Comparison of ENCODE assay signal across 7 mouse cellular contexts in the genomic region with DNA sequence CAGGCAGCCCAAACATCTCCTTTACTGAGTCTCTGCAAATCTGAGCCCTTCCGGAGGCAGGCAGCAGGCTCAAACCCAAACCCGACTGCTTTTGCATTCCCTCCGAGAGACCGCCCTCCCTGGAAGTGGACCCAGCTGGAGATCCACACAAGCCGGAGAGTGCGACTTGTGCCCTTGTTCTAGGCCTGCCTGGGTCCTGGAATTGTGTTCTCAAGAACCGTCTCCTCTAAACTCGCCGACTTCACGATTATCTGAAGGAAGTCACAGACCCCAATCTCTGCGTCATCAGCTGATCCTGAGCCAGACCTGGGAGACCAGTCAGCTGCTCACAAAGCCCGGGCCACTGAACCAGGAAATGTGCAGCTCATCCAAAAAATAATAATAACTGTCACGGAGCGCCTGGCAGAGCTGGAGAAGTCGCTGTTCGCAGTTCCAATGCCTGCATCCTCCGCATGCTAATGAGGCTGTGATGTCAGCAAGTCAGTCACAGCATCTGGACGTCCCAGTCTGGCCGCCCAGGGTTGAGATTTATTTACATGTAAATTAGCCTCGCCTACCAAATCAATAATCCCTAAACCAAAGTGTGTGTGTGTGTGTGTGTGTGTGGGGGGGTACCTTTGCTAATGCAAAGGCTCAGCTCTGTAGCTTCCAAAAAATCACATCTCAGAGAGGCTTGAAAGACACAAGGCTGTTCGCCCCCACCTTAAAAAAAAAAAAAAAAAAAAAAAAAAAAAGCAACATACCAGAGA.
DNase-seq lines count a peak whose midpoint lies in the region; ATAC-seq and TF ChIP-seq lines count a peak whose summit lies in the region.

No protein-coding gene starts in this region.

- peak overlapping the region; percentile 39 for H3K9ac ChIP-seq in forebrain, embryonic 15.5 days (replicated peaks)
- H3K9ac ChIP-seq in heart, postnatal 0 days (replicated peaks; ENCODE audit: low read depth, low read length): peak overlapping the region; percentile 49
- no peak overlapping the region; the same call in 1 of the 2 replicates for H3K9ac ChIP-seq in liver, embryonic 11.5 days (ENCODE audit: low read depth, low read length)
- peak overlapping the region; percentile 77 for H3K9ac ChIP-seq in neural tube, embryonic 13.5 days

- peak; percentile 83 for ATAC-seq in forebrain, embryonic 15.5 days (replicated peaks)
- ATAC-seq in heart, postnatal 0 days (ENCODE audit: insufficient read depth, low read depth): peak; percentile 68
- no peak for ATAC-seq in liver, embryonic 11.5 days (replicated peaks; ENCODE audit: low FRiP score)
- peak; percentile 88 for ATAC-seq in neural tube, embryonic 13.5 days (ENCODE audit: low read depth)

- H3K9me3 ChIP-seq in forebrain, embryonic 15.5 days: no peaks in the 10 kb centered on the region
- H3K9me3 ChIP-seq in heart, postnatal 0 days (replicated peaks; ENCODE audit: control insufficient read depth, low read length): no peaks in the 10 kb centered on the region
- H3K9me3 ChIP-seq in liver, embryonic 11.5 days (ENCODE audit: control insufficient read depth, low read length): no peaks in the 10 kb centered on the region
- no peaks in the 10 kb centered on the region for H3K9me3 ChIP-seq in neural tube, embryonic 13.5 days

- TF ChIP-seq EP300 in heart, postnatal 0 days (IDR thresholded peaks at IDR 0.05; ENCODE audit: low read depth): no peak

- peak; percentile 69 to 70 for DNase-seq in cerebellum, adult 2 months
- DNase-seq in heart, postnatal 0 days (ENCODE audit: low spot score): peak; percentile 63
- DNase-seq in kidney, postnatal 25 days: peak; percentile 81 to 85
- DNase-seq in liver, embryonic 11.5 days (ENCODE audit: low spot score): peak; percentile 44
- DNase-seq in urinary bladder, postnatal 10 days (ENCODE audit: low spot score): peak; percentile 16

- 0 out of 2 replicates have a peak, but pooled peaks cover 3% of the 10 kb centered on the region for H3K4me1 ChIP-seq in cerebellum, adult 2 months (ENCODE audit: control insufficient read depth, insufficient read depth, low read length)
- peaks cover 30% of the 10 kb centered on the region for H3K4me1 ChIP-seq in forebrain, embryonic 15.5 days
- peaks cover 9% of the 10 kb centered on the region; the same call in 1 of the 2 replicates for H3K4me1 ChIP-seq in heart, postnatal 0 days (ENCODE audit: control insufficient read depth, insufficient read depth)
- H3K4me1 ChIP-seq in liver, embryonic 11.5 days (replicated peaks; ENCODE audit: control insufficient read depth, insufficient read depth, low read length): no peaks in the 10 kb centered on the region
- peaks cover 57% of the 10 kb centered on the region for H3K4me1 ChIP-seq in neural tube, embryonic 13.5 days (replicated peaks)

- WGBS in cerebellum, adult 2 months: under 1% methylated on average over 21 of the region's 21 CpGs
- WGBS in forebrain, embryonic 15.5 days: under 1% methylated on average over 21 of the region's 21 CpGs
- WGBS in heart, postnatal 0 days: 2% methylated on average over 21 of the region's 21 CpGs
- 1% methylated on average over 21 of the region's 21 CpGs for WGBS in liver, embryonic 11.5 days
- under 1% methylated on average over 21 of the region's 21 CpGs for WGBS in neural tube, embryonic 13.5 days

- peak overlapping the region; percentile 63; the same call in 1 of the 2 replicates for H3K27ac ChIP-seq in cerebellum, adult 2 months (ENCODE audit: insufficient read depth, low read length)
- H3K27ac ChIP-seq in forebrain, embryonic 15.5 days (replicated peaks): peak overlapping the region; percentile 73
- H3K27ac ChIP-seq in heart, postnatal 0 days (ENCODE audit: low read depth): peak overlapping the region; percentile 54
- H3K27ac ChIP-seq in liver, embryonic 11.5 days (ENCODE audit: low read depth, low read length): no peak overlapping the region
- H3K27ac ChIP-seq in neural tube, embryonic 13.5 days (replicated peaks): peak overlapping the region; percentile 90

- H3K27me3 ChIP-seq in cerebellum, adult 2 months (ENCODE audit: control insufficient read depth, insufficient read depth, low read length): no peaks in the 10 kb centered on the region
- H3K27me3 ChIP-seq in forebrain, embryonic 15.5 days: no peaks in the 10 kb centered on the region
- no peaks in the 10 kb centered on the region for H3K27me3 ChIP-seq in heart, postnatal 0 days (ENCODE audit: control insufficient read depth, insufficient read depth, low read length)
- 0 out of 2 replicates have a peak, but pooled peaks cover 5% of the 10 kb centered on the region for H3K27me3 ChIP-seq in liver, embryonic 11.5 days (replicated peaks; ENCODE audit: control insufficient read depth, insufficient read depth, low read length)
- no peaks in the 10 kb centered on the region for H3K27me3 ChIP-seq in neural tube, embryonic 13.5 days

- TF ChIP-seq CTCF in cerebellum, adult 2 months (IDR thresholded peaks at IDR 0.05; ENCODE audit: borderline replicate concordance, insufficient read depth, low read depth, low read length): no peak
- TF ChIP-seq CTCF in heart, postnatal 0 days (IDR thresholded peaks at IDR 0.05; ENCODE audit: low read depth): no peak

- no peak for TF ChIP-seq POLR2A in cerebellum, adult 2 months (IDR thresholded peaks at IDR 0.05; ENCODE audit: borderline replicate concordance, insufficient read depth, low read length)

- H3K36me3 ChIP-seq in forebrain, embryonic 15.5 days: no peaks in the 10 kb centered on the region
- H3K36me3 ChIP-seq in heart, postnatal 0 days (replicated peaks; ENCODE audit: control insufficient read depth, insufficient read depth, low read length): no peaks in the 10 kb centered on the region
- no peaks in the 10 kb centered on the region for H3K36me3 ChIP-seq in liver, embryonic 11.5 days (ENCODE audit: control insufficient read depth, insufficient read depth, low read length)
- no peaks in the 10 kb centered on the region for H3K36me3 ChIP-seq in neural tube, embryonic 13.5 days

- H3K4me2 ChIP-seq in forebrain, embryonic 15.5 days (replicated peaks): peak overlapping the region; percentile 49
- H3K4me2 ChIP-seq in heart, postnatal 0 days (ENCODE audit: low read depth, low read length): peak overlapping the region; percentile 61
- H3K4me2 ChIP-seq in liver, embryonic 11.5 days: peak overlapping the region; percentile 68
- H3K4me2 ChIP-seq in neural tube, embryonic 13.5 days: peak overlapping the region; percentile 68

- H3K4me3 ChIP-seq in cerebellum, adult 2 months (replicated peaks; ENCODE audit: insufficient read depth, low read depth, low read length): peak overlapping the region; percentile 51
- H3K4me3 ChIP-seq in forebrain, embryonic 15.5 days: peak overlapping the region; percentile 40
- peak overlapping the region; percentile 40 for H3K4me3 ChIP-seq in heart, postnatal 0 days (ENCODE audit: low read depth, low read length)
- peak overlapping the region; percentile 43 for H3K4me3 ChIP-seq in liver, embryonic 11.5 days (ENCODE audit: low read depth, low read length)
- H3K4me3 ChIP-seq in neural tube, embryonic 13.5 days: peak overlapping the region; percentile 52

Comparison
In these comparisons a context has a peak if more than half of its experiments do, and no peak if none do; other contexts are left out.
1. DNase-seq: peak in every context shown above with its lines; median percentile 83 in kidney, postnatal 25 days; 70 in cerebellum, adult 2 months; 63 in heart, postnatal 0 days; 44 in liver, embryonic 11.5 days; 16 in urinary bladder, postnatal 10 days.